Mouse (Mus musculus) gastrocnemius, postnatal 25 days (tissue): ENCODE measurements around the gene Arpc5. TPM values are rescaled to one million over a fixed set of nuclear protein-coding genes. Genes with fewer than 3 reads are reported as not detected.
A peak's percentile ranks its signal among the peaks of the same experiment; 100 is the strongest.
"Not testable (repeated sequence)": the region's sequence is repeated elsewhere in the genome, so short reads cannot be mapped to it uniquely, and the experiment has no call there.

Source experiments
- DNase-seq: peaks from one replicate; pipeline ENCODE4 v3.0.0; 2022
- total RNA-seq, 2 experiments: library from RNA; stranded (reverse); gene quantifications; 1 replicate in 1 of 2; 2 replicates in 1 of 2; pipeline ENCODE4 v1.2.3; 2021

The Arpc5 gene
- total RNA-seq, 2 experiments from 2014 or later: 13.6 to 18.5 TPM

DNA sequence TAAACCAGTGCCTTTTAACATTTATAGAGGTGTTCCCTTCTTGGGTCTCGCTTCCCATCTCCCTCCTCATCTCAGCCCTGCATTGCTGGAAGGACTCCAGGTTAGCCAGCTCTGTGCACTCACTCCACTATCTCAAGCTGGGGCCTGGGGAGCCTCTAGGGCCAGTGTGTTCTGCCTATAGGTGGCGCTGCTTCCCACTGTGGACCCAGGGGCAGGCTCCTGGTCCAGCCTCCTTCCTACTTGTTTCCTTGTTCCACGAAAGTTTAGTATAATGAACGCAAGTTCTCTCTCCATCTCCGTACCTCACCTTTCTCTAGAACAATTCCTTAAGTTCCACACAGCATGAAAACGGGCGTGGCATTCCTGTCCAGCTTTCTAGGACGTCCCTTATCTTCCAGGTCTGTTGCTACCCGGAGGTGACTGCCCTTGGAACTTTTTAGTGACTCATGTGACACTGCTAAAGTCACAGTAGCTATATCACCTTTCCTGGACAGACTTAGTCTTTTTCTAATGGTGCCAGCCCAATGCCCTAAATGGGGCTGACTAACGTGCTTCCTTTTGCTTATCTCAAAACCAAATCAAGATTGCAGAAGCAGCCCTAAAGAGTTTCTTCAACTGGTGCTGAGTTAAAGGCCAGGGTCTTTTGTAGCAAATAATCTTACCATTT lies 12.9 kb downstream of the Arpc5 start:
- peak; percentile 64 for DNase-seq

DNA sequence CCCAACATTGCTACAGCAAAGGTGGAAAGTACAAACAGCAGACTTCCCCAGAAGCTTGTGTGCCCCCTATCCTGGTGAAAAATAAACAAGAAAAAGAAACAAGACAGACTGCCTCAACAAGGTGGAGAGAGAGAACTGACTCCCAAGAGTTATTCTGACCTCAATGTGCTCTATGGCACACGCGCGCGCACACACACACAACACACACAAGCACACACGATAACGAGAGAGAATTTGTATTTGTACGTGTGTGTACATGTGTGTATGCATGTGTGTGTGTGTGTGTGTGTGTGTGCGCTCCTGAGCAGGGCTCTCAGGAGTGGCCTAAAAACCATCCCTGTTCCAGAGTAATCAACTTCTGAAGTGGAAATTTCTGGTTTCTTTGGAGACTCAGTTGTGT lies 18.3 kb downstream of the Arpc5 start:
- DNase-seq: no peak

DNA sequence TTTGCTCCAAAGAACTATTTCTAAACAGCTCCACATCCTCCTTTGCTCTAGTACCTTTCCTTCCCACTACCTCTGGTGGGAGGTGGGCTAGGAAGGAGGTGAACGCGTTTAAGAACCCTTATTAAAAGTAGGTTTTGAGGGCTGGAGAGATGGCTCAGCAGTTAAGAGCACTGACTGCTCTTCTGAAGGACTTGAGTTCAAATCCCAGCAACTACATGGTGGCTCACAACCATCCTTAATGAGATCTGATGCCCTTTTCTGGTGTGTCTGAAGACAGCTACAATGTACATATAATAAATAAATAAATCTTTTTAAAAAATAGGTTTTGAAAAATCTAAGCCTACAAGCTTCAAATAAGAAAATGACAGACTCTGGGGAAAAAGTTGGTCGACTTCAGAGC lies 19.1 kb downstream of the Arpc5 start:
- not testable (repeated sequence) for DNase-seq

DNA sequence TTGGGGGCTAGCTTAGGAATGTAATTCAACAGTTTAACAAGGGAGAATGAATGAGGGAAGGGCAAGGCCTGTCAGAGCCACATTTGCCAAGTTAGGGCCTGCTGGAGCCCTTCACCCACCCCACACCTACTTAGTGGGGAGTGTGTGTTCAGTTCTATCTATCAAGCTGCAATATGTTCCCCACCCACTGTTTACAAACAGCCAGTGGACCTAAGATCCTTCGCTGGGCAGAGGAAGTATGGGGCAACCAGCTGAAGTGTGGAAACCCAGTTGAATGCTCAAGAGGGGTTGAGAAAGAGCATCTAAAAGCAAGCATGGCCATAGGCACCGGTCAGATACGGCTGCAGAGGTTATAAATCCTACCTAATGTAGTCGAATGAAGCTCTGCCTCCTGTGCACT lies 20.6 kb downstream of the Arpc5 start:
- DNase-seq: no peak

DNA sequence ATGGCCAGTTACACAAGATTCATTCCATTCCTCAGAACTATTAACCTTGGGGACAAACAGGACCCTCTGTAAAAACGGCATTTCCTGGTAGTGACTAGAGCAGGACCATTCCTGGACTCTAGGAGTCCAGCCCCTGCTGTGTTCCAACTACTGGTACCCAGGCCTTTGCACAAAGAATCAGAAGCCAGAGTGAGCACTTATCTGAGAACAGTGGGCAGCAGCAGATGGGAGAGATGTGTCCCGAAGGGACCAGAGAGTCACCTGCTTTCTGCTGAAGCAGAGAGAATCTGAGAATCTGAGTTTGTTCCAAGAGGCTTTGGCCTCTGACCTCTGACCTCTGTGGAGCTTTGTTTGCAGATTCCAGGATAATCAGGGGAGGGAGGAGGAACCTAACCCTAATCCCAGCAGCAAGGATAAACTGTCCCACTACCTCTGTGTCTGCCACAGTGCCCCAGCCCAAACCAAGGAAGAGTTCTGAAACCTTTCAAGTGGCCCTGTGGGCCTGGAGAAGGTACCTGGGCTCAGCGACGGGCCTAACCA lies 21.8 kb downstream of the Arpc5 start:
- DNase-seq: no peak

DNA sequence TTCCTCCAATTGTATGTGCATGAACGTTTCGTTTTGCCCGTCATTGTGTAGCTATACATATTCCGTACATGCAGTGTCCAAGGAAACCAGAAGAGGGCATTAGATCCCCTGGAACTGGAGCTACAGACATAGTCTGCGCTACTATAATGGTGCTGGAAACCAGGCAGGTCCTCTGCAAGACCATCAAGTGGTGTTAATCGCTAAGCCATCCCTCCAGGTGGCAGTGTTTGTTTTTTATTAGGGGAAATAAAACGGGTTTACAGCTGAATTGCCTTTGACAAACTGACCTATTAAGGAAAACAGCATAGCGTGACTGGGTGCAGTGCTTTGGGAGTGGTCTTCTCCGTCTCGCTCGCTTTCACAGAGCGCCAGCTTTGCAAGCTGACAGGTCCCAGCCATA lies 23.9 kb downstream of the Arpc5 start:
- DNase-seq: no peak

DNA sequence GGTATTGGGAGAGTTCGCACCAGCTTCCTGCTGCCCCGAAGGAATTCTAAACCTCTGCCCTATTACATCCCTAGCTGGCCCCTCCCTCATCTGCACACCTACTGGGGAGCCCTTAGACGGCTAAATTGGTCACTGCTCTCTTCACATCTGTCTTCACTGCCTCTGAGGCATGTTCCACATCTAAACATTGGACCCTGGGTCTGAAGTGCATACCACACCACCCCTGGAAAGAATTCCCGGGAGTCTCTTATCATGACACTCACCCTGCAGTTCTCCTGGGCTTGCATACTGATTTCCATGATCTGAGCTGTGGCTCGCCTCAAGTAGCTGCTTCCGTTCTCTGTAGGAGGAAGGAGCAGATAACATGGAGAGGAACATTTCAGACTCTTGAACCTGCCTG lies 24.5 kb downstream of the Arpc5 start:
- DNase-seq: no peak

DNA sequence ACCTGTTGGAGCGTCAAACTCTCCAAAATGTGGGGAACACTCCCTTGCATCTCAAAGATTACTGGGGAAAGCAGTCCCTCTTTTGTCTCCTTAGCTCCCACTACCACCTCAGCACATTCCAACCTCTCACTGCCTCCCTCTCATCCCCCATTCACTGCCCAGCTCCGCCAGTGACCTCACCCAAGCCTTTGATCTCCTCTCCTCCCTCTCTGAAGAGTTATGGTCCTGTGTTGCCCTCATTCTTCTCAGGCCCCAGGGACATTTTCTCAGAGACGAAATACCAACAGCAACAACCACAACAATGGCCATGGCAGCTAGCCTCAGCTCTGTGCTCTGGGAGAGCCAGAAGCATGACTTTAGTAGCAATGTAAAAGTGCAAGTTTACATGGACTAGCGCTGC lies 24.9 kb downstream of the Arpc5 start:
- DNase-seq: no peak

DNA sequence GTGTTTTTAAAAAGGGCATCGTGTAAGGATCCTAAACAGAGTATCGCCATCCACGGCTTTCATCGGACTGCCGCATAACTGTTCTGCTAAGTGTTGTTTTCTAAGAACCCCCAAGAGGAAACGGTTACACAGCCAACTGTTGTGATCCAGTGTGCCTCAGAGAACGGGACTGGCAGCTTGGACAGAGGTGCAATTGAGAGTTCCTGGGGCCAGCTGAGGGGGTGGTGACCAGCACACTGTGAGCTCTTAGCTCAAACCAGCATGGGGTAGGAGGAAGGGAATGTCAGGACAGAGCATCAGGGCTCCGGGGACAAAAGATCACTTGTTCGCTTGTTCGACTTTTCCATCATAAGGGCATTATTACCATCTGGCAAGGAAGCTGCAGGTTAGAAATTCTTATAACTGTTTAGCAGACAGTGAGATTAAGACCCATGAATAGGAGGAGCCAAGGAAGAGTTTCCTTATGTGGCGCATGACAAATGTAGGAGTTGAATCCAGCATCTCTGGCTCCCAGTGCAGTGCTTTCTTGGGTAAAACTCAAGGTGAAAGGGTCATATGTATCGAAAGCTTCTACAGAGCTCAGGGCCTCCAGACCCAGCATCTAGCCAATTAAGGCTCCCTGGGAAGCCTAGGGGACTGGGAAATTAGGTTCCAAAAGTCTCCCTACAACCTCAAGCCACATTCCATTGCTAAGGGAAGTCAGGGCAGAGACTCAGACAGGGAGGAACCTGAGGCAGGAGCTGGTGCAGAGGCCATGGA lies 26.6 kb downstream of the Arpc5 start:
- DNase-seq: no peak

DNA sequence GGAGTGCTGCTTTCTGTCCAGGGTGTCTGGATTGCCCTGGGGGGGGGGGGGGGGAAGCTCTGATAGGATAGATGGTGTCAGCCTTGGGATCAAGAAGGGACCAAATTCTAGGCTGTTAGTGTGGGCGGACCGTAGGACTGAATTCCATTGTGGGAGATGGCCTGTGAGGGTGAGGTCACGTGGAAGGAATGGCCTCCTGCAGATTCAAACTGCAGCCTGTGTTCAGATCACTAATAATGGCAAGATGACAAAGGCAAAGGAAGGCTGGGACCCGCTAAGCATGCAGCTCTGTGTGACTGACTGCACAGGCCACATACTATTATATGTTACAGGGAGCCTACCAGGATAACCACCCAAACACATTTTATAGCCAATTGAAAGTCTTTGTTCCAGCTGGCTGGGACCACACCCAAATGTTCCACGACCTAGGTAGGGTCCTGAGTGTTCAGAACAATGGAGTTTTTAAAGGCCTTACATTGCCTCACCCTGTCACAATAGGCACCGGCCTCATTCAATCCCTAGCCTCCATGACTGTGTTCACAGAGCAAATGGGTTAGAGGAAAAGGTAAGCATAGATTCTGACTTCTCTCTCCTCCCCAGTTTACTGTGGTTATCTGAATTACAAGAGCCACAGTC lies 27.3 kb downstream of the Arpc5 start:
- no peak for DNase-seq

DNA sequence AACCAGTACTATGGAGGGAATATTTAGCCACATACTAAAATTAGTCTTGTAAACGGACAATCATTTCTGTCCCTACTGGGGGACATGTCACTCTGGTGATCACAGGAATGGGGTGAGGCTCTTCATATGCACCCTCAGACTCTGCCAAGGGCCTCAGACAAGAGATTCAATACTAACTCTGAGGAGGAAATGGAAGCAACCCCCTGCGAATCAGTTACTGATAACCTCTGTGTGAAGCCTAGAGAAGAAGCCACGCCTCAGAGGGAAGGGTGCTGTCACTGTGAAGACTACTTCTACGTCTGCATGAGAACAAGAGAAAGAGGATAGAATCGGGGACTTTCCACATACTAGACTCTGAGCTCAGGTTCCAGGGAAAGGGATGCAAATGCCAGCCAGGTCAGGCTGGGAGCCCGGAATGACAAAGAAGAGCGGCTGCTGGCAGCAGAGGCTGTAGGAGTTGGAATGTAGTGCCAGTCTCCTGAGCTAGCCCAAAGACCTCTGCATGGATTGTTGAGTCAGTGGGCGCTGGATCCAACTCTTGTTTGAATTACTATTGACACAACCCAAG lies 29.4 kb downstream of the Arpc5 start:
- DNase-seq: no peak

DNA sequence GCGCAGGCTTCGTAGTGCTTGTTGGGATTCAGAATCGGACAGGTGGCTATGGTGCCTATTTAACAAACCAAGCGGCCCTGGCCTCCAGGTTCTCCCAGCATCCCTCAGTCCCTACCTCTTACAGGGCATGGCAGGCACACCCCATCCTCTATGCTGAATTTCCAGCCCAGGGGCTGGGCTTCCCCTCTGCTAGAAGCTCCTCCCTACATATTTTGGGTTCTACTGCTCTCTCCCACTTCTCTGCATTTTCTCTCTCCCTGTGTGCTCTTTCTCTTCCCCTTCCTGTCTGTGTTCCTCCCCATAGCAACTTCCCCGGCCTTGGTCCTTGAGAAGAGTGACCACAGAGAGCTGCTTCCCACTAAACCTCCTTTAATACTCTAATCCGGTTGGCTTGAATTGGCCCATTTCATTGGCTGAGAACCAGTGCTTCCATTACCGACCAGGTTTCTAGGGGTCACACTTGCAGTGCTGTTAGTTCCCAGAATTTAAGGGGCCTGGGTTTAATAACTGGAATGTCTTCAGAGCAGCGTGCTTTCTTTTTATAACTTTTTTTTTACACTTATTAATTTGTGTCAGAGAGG lies 30.4 kb downstream of the Arpc5 start:
- no peak for DNase-seq

DNA sequence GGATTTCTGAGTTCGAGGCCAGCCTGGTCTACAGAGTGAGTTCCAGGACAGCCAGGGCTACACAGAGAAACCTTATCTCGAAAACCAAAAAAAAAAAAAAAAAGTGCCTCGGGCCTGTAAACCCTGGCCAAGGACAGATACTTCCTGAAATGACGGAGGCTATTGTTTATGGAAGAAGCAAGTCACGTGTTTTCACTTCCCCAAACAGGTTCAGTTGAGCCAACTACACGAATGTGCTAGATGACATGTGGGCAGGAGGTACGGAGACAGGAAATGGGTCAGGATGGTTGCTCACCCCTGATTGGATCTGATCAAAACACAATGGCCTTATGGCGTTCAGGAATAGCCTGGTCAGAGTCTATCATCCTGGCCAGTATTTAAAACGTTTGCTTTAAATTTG lies 31.8 kb downstream of the Arpc5 start:
- no peak for DNase-seq

DNA sequence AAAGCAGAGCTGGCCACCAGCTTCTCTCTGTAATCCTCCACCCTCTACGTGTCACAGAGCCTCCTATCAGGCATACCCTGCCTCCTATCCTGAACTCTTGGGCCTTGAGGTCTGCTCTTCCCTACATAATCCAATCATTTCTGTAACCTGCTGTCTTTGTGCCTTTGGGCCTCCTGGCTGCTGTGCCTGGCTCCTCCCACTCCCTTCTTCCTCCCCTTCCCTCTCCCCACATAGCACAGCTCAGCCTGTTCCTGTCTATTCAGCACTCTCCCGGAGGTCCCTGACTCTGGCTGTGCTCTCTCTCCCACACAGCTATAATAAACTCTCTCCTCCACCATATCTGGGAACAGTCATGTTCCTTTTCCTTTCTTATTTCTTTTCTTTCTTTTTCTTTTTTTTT lies 33.6 kb downstream of the Arpc5 start, which contains the start of gene Ncf2:
Gene Ncf2, plus strand, starts transcription at position 298 of the 400 bp plus-strand sequence.
- no peak for DNase-seq

DNA sequence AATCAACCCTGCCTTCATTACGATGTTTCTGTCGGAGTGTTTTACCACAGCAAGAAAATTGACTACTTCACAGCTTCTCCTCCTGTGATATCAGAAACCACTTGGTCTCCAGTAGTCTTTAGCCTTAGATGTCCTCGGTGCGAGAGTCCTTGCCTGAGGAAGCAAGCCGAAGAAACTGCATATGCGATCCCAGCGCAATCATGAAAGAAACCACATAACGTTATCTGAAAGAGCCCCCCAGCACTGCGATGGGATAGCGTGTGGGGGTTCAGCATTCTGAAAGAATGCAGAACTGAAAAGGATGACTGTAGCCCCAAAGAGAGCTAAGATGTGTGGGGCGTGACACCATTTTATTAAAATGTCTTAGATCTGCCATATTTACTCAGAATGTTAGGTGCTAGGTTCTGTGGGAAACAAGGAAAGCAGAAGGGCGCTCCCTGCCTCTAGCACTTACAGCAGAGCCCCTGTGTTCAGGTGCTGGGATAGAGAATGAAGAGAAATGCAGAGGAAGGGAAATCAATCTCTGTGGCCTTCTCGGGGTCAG lies 34.4 kb downstream of the Arpc5 start:
- no peak for DNase-seq

DNA sequence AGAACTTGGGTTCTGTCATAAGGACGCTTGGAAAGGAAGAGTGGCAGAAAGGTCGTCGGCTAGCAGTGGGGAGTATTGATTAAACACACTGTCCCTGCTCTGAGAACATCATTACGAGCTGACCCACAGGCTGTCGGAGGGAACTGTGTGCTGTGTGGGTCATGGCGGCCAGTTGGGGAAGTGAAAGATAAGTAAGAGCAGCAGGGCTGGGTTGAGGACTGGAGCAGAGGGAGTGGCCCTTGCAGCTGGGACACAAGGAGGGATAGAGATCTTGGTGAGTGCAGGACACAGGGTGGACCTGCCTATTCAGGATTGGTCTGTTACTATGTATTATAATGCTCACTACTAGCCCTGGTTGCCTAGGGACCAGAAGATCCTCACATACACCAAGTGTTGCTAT lies 38.6 kb downstream of the Arpc5 start:
- DNase-seq: no peak

DNA sequence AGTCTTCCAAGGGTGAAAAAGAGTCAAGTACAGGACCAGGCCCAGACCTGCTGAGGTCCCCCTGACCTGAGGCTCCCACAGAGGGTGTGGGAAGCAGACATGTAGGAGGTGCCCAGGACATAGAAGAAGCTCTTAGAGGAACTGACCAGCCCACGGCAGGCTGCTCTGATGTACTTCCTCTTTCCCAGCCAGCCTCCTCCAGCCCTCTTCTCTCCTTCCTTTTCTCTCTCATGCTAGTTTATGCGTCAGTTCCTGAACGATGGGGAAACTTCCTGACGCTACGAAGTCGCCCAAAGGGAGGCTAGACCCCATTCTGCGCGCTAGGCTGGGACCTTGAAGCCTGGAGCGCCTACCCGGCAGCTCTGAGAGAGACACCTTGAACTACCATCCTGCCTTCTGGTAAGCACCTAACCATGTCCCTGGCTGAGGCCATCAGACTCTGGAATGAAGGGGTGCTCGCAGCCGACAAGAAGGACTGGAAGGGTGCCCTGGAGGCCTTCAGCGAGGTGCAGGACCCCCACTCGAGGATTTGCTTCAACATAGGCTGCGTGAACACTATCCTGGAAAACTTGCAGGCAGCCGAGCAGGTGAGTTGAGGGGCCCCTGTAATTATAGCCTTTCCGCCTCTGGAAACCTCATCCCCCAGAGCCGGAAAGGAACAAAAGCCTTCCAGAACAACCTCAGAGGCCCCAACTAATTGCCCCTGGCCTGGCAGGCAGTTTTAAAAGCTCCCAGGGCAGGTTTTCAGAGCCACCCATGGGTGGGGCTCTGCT lies 41.5 kb downstream of the Arpc5 start:
- peak; percentile 25 for DNase-seq

DNA sequence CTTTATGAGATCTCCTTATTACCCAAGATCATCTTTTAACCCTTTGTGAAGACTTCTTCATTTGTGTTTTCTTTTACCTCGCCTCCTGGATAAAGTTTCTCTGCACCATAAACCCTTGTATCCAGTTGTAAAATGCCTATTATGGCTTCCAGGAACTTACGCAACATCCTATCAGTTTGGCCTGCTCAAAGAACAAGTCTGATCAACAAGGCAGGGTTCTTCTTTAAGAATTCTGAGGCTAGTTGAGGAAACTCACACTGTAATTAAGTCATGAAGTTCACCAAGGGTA lies 42.0 kb downstream of the Arpc5 start:
- DNase-seq: no peak

DNA sequence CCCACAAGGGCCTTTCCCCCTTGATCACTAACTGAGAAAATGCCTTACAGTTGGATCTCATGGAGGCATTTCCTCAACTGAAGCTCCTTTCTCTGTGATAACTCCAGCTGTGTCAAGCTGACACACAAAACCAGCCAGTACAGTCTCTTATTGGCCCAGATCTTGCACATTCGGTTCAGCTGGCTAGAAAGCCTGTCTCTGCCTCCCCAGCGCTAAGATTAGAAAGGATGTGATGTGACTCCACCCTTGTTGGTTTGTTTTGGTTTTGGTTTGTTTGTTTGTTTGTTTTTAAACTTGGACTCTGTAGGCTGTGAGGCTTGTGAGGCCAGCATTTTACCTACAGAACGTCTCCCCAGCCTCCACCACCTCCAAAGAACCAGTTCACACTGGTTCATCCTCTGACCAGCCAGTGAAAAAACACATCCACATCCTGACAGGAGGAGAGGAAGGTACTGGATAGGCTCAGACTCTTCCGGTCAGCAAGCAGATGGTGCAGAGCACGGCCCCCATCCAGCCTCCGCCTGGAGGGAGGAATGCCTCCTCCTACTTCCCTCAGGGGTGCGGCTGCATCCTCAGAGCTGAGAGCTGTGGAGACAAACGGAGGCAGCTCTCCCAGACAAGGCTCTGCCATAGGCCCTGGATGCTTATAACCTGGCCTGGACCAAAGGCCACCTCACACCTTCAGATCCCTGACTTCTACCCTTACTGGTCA lies 43.4 kb downstream of the Arpc5 start:
- DNase-seq: peak; percentile 26

DNA sequence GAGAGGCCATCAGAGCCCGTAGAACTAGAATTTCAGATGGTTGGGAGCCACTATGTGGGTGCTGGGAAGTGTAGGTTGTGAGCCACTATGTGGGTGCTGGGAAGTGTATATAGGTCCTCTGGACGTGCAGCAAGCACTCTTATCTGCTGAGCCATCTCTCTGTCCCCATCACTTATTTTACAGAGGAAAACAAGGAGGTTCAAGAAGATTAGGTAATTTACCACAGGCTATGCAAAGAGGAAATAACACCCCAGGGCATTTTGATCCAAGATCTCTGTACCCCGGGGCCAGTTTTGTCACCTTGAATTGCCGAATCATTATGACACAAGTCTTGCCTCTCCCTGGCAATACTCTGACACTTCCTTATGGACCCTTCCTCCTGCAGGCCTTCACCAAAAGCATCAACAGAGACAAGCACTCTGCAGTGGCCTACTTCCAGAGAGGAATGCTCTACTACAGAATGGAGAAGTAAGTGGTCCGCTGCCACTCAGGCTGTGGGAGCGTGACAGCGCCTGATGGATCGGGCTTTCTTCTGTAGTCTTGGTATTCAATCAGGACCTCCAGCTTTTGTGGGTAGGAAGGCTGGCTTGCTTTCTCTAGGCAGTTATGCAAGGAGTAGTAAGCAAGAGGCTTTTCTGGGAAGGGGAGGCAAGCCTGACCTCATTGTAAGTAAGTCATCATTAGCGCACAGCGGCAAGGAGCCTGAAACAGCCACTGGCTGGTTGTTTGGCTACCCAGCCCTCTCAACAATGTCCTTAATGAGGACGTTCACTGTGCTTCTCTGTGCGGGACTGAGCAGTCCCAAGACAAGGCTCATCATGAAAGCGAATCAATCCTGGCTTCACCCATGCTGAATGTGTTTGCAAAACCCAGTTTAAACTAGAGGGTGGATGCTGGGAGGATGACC lies 44.4 kb downstream of the Arpc5 start:
- DNase-seq: no peak
